25 mouse cellular contexts compared by ENCODE assay signal in genomic region chr10:25185691-25186090, GRCm38 (mm10).
A peak's percentile ranks its signal among the peaks of the same experiment; 100 is the strongest.
DNase-seq lines count a peak whose midpoint lies in the region; ATAC-seq and TF ChIP-seq lines count a peak whose summit lies in the region.
"Had no signal": no experiment of that assay in that cellular context is flagged by ENCODE, and none has a peak within 500 bp of the region (broad histone marks: within the 10 kb centered on the region; RNA-seq: fewer than 3 reads in every experiment).

No protein-coding gene starts in this region.

- TF ChIP-seq POLR2A in ES-Bruce4 (IDR thresholded peaks at IDR 0.05; ENCODE audit: insufficient read depth, low read length), result no peak

- H3K27ac ChIP-seq in ES-Bruce4 (ENCODE audit: insufficient read depth, low read length), result peak overlapping the region; percentile 4; the same call in 1 of the 2 replicates
- H3K27ac ChIP-seq: embryonic facial prominence, embryonic 12.5 days; embryonic facial prominence, embryonic 15.5 days; gastrocnemius, adult 2 months; heart, adult 2 months; hindbrain, embryonic 10.5 days; hindbrain, embryonic 13.5 days had no signal

- H3K9me3 ChIP-seq in ES-Bruce4 (replicated peaks; ENCODE audit: control insufficient read depth, insufficient read depth, low read length, poor library complexity, severe bottlenecking), result no peaks in the 10 kb centered on the region
- H3K9me3 ChIP-seq: embryonic facial prominence, embryonic 12.5 days; embryonic facial prominence, embryonic 15.5 days; hindbrain, embryonic 10.5 days; hindbrain, embryonic 13.5 days; intestine, embryonic 15.5 days had no signal

- H3K4me1 ChIP-seq in ES-Bruce4 (ENCODE audit: control insufficient read depth, insufficient read depth, low read length), result no peaks in the 10 kb centered on the region
- H3K4me1 ChIP-seq: embryonic facial prominence, embryonic 12.5 days; embryonic facial prominence, embryonic 15.5 days; hindbrain, embryonic 10.5 days; hindbrain, embryonic 13.5 days had no signal

- no peak overlapping the region for H3K4me3 ChIP-seq in ES-Bruce4 (ENCODE audit: low read depth, low read length)
- H3K4me3 ChIP-seq: embryonic facial prominence, embryonic 12.5 days; embryonic facial prominence, embryonic 15.5 days; gastrocnemius, adult 2 months; heart, adult 2 months; hindbrain, embryonic 10.5 days; hindbrain, embryonic 13.5 days; intestine, embryonic 15.5 days had no signal

- TF ChIP-seq EP300 in ES-Bruce4 (IDR thresholded peaks at IDR 0.05; ENCODE audit: insufficient read depth, low read depth, low read length), result no peak

- DNase-seq in R1 (ENCODE audit: low read depth, low spot score), result peak; percentile 52
- DNase-seq in kidney, postnatal 36 days, result no peak
- no peak for DNase-seq in urinary bladder, postnatal 36 days (ENCODE audit: low spot score in 2 of 2)
- DNase-seq in thymus, adult 18-20 months, result no peak
- DNase-seq: adrenal gland, adult 8-10 months; adrenal gland, postnatal 25 days; cerebellum, adult 11-12 months; cerebellum, adult 9-10 months; cerebellum, postnatal 14 days; forebrain, postnatal 0 days; gastrocnemius, adult 2 months; gastrocnemius, postnatal 25 days; heart, adult 2 months; heart, postnatal 36 days had no signal

- H3K27me3 ChIP-seq in ES-Bruce4 (ENCODE audit: control insufficient read depth, insufficient read depth, low read length, poor library complexity, severe bottlenecking), result no peaks in the 10 kb centered on the region
- H3K27me3 ChIP-seq: embryonic facial prominence, embryonic 12.5 days; embryonic facial prominence, embryonic 15.5 days; hindbrain, embryonic 13.5 days; intestine, embryonic 15.5 days had no signal

- H3K9ac ChIP-seq in ES-Bruce4 (ENCODE audit: low read depth, poor library complexity, severe bottlenecking), result no peak overlapping the region
- H3K9ac ChIP-seq: embryonic facial prominence, embryonic 12.5 days; embryonic facial prominence, embryonic 15.5 days; forebrain, postnatal 0 days; hindbrain, embryonic 13.5 days; intestine, embryonic 15.5 days had no signal

- no peaks in the 10 kb centered on the region for H3K36me3 ChIP-seq in ES-Bruce4 (ENCODE audit: control insufficient read depth, insufficient read depth, low read length, poor library complexity, severe bottlenecking)
- H3K36me3 ChIP-seq: embryonic facial prominence, embryonic 12.5 days; embryonic facial prominence, embryonic 15.5 days; hindbrain, embryonic 10.5 days; hindbrain, embryonic 13.5 days; intestine, embryonic 15.5 days had no signal

- no peak for TF ChIP-seq CTCF in ES-Bruce4 (IDR thresholded peaks at IDR 0.05; ENCODE audit: low read depth, low read length)

- ATAC-seq in megakaryocyte-erythroid progenitor cell, adult 5-6 weeks (replicated peaks; ENCODE audit: low FRiP score, low TSS enrichment, poor library complexity, severe bottlenecking), result 0 out of 2 replicates have a peak, but pooled peaks have one; percentile 26
- ATAC-seq: activated CD4-positive, CD25-positive, alpha-beta regulatory T cell, adult 4 months; CD4-positive, CD25-positive, alpha-beta regulatory T cell, adult 4 months; forebrain, embryonic 14.5 days; forebrain, postnatal 0 days; hindbrain, embryonic 16.5 days had no signal
